Mouse (Mus musculus): ENCODE data around the gene Cbx7.

Cbx7 gene

GRCm38 (mm10) chr15:79891436-79892212 lies 79.3 kb downstream of the Cbx7 start, which contains the start of gene Apobec3:
TSS of gene Apobec3 (plus strand) at chr15:79891659.
- no peak for DNase-seq

GRCm38 (mm10) chr15:79884820-79885219 lies 86.1 kb downstream of the Cbx7 start:
- no peak for DNase-seq

GRCm38 (mm10) chr15:79883352-79883822 lies 87.5 kb downstream of the Cbx7 start:
- DNase-seq = peak; percentile 95

- peak; percentile 70 for DNase-seq
Measured at GRCm38 (mm10) chr15:79882623-79883267, 88.2 kb downstream of the Cbx7 start.

- no peak for DNase-seq
Measured at GRCm38 (mm10) chr15:79880477-79880876, 90.4 kb downstream of the Cbx7 start.

GRCm38 (mm10) chr15:79879319-79879718 lies 91.6 kb downstream of the Cbx7 start:
- peak; percentile 75 for DNase-seq

- DNase-seq = no peak
Measured at GRCm38 (mm10) chr15:79878725-79879136, 92.2 kb downstream of the Cbx7 start.

GRCm38 (mm10) chr15:79875261-79875995 lies 95.5 kb downstream of the Cbx7 start:
- no peak for DNase-seq

- no peak for DNase-seq
Measured at GRCm38 (mm10) chr15:79873995-79874394, 96.9 kb downstream of the Cbx7 start.

- DNase-seq = no peak
Measured at GRCm38 (mm10) chr15:79873545-79873944, 97.4 kb downstream of the Cbx7 start.

GRCm38 (mm10) chr15:79867260-79868002 lies 103.5 kb downstream of the Cbx7 start:
- DNase-seq = no peak

Data from right cerebral cortex, postnatal 25 days (tissue).